Mouse (Mus musculus) lung, postnatal 14 days (tissue): ENCODE results near the gene 2010003K11Rik.
"Not testable (repeated sequence)": the region's sequence is repeated elsewhere in the genome, so short reads cannot be mapped to it uniquely, and the experiment has no call there.

Source experiments
- DNase-seq: peaks from one replicate; pipeline ENCODE4 v3.0.0; 2021

The 2010003K11Rik gene

GRCm38 (mm10) chr19:4455071-4455800 lies 43.1 kb downstream of the 2010003K11Rik start:
- DNase-seq, result no peak

GRCm38 (mm10) chr19:4454040-4454439 lies 44.3 kb downstream of the 2010003K11Rik start:
- DNase-seq, result not testable (repeated sequence)

- DNase-seq, result no peak
Measured at GRCm38 (mm10) chr19:4452525-4452924, 45.9 kb downstream of the 2010003K11Rik start.

- no peak for DNase-seq
Measured at GRCm38 (mm10) chr19:4451965-4452364, 46.4 kb downstream of the 2010003K11Rik start.

- no peak for DNase-seq
Measured at GRCm38 (mm10) chr19:4451098-4451497, 47.3 kb downstream of the 2010003K11Rik start.

GRCm38 (mm10) chr19:4450666-4451065 lies 47.7 kb downstream of the 2010003K11Rik start:
- DNase-seq, result no peak

GRCm38 (mm10) chr19:4449230-4449629 lies 49.2 kb downstream of the 2010003K11Rik start:
- DNase-seq, result no peak

GRCm38 (mm10) chr19:4447445-4447844 lies 50.9 kb downstream of the 2010003K11Rik start:
- no peak for DNase-seq
